Mouse (Mus musculus) macrophage (primary cell): Measurements from ENCODE around the gene Smarcd2. TPM values are rescaled to one million over a fixed set of nuclear protein-coding genes. Genes with fewer than 3 reads are reported as not detected.

ENCODE experiments used
- H3K27ac ChIP-seq: fragments of 350-480 bp; formaldehyde crosslinking; 2 replicates; pipeline ENCODE4 v1.9.0; 2021
- H3K36me3 ChIP-seq: fragments of 350-480 bp; formaldehyde crosslinking; 2 replicates; pipeline ENCODE4 v1.9.0; 2021; ENCODE audit errors: inconsistent target
- H3K4me3 ChIP-seq: fragments of 350-480 bp; formaldehyde crosslinking; 2 replicates; pipeline ENCODE4 v1.9.0; 2021; ENCODE audit errors: inconsistent target
- H3K79me2 ChIP-seq: fragments of 350-480 bp; formaldehyde crosslinking; 2 replicates; pipeline ENCODE4 v1.9.0; 2021; ENCODE audit errors: inconsistent target
- WGBS: methylation state at CpG from one replicate; pipeline ENCODE4 v1.1.7; 2026; ENCODE audit warnings: inconsistent platforms; ENCODE audit not compliant: missing documents; 5-methylcytosine and 5-hydroxymethylcytosine counted together
- polyA plus RNA-seq: library from polyadenylated mRNA; stranded (reverse); fragments of 250-400 nt; gene quantifications from 3 replicates; pipeline ENCODE4 v1.2.4, GENCODE M21; 2018; ENCODE audit warnings: inconsistent platforms

Gene Smarcd2
- polyA plus RNA-seq, 1 experiment from 2014 or later, result 59.1 TPM

- peaks cover 36% of the 10 kb centered on the region for H3K36me3 ChIP-seq
- H3K4me3 ChIP-seq, result no peak overlapping the region
- H3K27ac ChIP-seq, result no peak overlapping the region
- 55% methylated on average over 3 of the region's 3 CpGs for WGBS
- peaks cover 55% of the 10 kb centered on the region for H3K79me2 ChIP-seq
These were observed 3.7 kb downstream of the Smarcd2 start for GRCm38 (mm10) chr11:106269060-106269431.

- peaks cover 55% of the 10 kb centered on the region for H3K79me2 ChIP-seq
- H3K4me3 ChIP-seq, result no peak overlapping the region
- WGBS, result 54% methylated on average over 8 of the region's 8 CpGs
- peaks cover 41% of the 10 kb centered on the region for H3K36me3 ChIP-seq
- no peak overlapping the region for H3K27ac ChIP-seq
These were observed 4.3 kb downstream of the Smarcd2 start for GRCm38 (mm10) chr11:106268326-106269059.

DNA sequence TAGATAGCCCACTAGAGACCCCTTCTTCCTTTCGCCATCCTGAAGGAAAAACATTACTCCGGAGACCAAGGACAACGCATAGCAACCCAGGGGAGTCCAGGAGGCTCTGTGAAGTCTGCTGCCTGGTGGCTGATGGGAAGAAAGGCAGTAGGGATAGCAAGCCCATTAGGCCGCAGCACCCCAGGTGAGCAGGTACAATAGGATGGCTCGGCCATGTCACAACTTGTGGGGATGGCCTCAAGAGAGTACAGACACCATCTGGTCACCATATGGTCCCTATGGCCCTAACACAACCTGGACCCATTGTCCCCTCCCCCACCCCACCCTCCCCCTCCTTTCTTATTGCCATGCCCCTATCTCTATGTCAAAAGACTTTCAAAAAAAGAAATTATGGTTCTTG, 4.9 kb downstream of the Smarcd2 start:
- H3K79me2 ChIP-seq, result peaks cover 55% of the 10 kb centered on the region
- no peak overlapping the region for H3K27ac ChIP-seq
- peaks cover 47% of the 10 kb centered on the region for H3K36me3 ChIP-seq
- H3K4me3 ChIP-seq, result no peak overlapping the region
- WGBS, result 93% methylated on average over 5 of the region's 5 CpGs

DNA sequence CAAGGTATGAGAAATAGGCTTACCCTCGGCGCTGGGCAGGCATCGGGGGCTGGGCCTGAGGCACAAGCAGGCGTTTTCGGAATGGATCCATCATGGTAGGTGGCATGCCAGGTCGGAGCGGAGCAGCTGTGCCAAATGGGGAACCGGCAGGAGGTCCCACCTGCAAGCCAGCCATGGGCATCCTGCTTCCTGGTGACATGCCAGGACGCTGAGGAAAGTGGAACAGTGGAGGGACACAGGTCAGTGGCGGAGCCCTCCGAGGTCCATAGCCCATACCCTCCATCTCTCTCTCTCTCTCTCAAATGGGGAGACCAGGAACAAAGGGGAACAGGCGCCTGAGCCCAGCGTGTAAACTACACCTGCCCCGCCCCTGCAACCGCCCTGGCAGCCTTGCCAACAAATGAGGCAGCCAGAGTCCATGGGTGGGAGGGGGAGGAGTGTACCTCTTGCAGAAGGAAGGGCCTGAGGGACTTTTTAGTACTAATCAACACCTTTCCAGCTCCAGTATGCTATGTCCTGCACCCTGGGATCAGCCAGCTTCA, 5.4 kb downstream of the Smarcd2 start:
- Histone ChIP-seq H3K4me3 (no peak overlapping the region), H3K36me3 (peaks cover 52% of the 10 kb centered on the region), H3K27ac (no peak overlapping the region), H3K79me2 (peaks cover 55% of the 10 kb centered on the region)
- 86% methylated on average over 15 of the region's 15 CpGs for WGBS

- Histone ChIP-seq H3K4me3 (no peak overlapping the region), H3K36me3 (peaks cover 62% of the 10 kb centered on the region), H3K79me2 (peaks cover 47% of the 10 kb centered on the region), H3K27ac (no peak overlapping the region)
- 97% methylated on average over 10 of the region's 10 CpGs for WGBS
These were observed 6.3 kb downstream of the Smarcd2 start for GRCm38 (mm10) chr11:106266431-106266830.

- Histone ChIP-seq H3K4me3 (no peak overlapping the region), H3K36me3 (peaks cover 68% of the 10 kb centered on the region), H3K27ac (no peak overlapping the region), H3K79me2 (peaks cover 41% of the 10 kb centered on the region)
- WGBS, result 63% methylated on average over 4 of the region's 4 CpGs
These were observed 7.2 kb downstream of the Smarcd2 start for GRCm38 (mm10) chr11:106265570-106265969.

DNA sequence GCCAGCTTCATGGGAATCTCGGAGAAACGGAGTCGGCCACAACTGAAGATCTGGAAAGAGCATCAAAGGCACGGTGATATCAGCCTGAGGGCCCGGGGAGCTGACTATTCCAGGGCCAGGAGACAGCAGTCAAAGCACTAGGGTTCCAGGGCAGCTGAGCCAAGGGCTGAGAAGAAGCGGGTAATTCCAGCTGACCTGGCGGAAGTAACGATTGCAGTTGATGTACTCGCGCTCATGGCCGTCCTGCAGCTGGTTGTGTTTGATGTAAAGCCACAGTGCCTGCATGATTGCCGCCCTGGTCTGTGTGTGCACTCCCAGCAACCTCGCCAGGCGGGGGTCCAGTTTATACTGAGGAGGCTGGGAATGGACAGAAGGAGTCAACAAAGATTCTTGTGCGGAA, 7.8 kb downstream of the Smarcd2 start:
- 95% methylated on average over 15 of the region's 15 CpGs for whole genome bisulfite sequencing
- Histone ChIP-seq H3K36me3 (peaks cover 70% of the 10 kb centered on the region), H3K27ac (no peak overlapping the region), H3K79me2 (peaks cover 38% of the 10 kb centered on the region), H3K4me3 (no peak overlapping the region)

DNA sequence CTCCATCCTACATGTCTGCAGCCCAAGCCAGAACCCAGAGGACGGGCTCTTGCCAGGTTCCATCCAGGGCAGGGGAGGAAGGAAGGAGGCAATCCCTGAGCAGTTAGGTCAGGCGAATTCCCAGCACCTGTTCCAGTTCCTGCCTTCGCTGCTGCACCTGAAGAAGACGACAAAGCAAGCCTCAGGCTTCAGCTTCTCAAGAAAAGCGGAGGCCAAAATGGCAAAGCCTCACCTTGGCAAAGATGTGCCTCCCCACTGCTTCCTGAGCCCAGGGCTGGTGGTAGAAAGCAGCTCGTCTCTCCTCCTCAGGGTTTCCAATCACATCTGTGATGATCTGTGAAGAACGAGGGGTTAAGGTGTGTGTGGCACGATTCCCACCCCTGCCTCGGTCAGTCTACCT, 8.8 kb downstream of the Smarcd2 start:
- peaks cover 36% of the 10 kb centered on the region for H3K79me2 ChIP-seq
- no peak overlapping the region for H3K4me3 ChIP-seq
- H3K36me3 ChIP-seq, result peaks cover 75% of the 10 kb centered on the region
- no peak overlapping the region for H3K27ac ChIP-seq
- 98% methylated on average over 9 of the region's 9 CpGs for WGBS

DNA sequence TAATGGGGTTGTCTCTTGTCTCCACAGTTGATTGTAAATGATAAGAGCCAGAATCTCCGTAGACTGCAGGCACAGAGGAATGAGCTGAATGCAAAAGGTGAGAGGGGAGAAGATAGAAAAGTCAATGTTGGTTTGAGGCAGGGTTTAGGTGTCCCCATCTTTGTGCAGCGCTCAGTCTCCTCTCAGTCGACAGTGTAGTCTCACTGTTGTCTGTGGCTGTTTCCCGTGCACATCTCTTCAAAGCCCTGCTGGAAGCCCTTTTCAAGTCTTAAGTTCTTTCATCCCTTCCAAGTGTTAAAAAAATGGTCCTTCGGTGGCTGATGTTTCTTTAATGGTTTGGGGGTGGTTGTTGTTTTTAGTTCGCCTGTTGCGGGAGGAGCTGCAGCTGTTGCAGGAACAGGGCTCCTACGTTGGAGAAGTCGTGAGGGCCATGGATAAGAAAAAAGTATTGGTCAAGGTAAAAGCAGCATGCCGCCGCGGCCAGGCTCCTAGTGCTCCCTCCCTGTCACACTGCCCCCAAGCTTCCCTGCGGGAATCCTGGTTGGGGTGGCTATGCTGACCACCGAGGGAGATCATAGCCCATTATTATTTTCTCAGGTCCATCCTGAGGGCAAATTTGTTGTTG, 11.8 kb downstream of the Smarcd2 start:
- Histone ChIP-seq H3K4me3 (no peak overlapping the region), H3K27ac (no peak overlapping the region), H3K36me3 (peaks cover 64% of the 10 kb centered on the region), H3K79me2 (peaks cover 44% of the 10 kb centered on the region)
- WGBS, result 93% methylated on average over 14 of the region's 14 CpGs

GRCm38 (mm10) chr11:106256775-106257174, 16.0 kb downstream of the Smarcd2 start:
- Histone ChIP-seq H3K79me2 (peaks cover 61% of the 10 kb centered on the region), H3K27ac (peak overlapping the region; percentile 82), H3K4me3 (peak overlapping the region; percentile 95), H3K36me3 (peaks cover 38% of the 10 kb centered on the region)
- WGBS, result 70% methylated on average over 5 of the region's 5 CpGs

DNA sequence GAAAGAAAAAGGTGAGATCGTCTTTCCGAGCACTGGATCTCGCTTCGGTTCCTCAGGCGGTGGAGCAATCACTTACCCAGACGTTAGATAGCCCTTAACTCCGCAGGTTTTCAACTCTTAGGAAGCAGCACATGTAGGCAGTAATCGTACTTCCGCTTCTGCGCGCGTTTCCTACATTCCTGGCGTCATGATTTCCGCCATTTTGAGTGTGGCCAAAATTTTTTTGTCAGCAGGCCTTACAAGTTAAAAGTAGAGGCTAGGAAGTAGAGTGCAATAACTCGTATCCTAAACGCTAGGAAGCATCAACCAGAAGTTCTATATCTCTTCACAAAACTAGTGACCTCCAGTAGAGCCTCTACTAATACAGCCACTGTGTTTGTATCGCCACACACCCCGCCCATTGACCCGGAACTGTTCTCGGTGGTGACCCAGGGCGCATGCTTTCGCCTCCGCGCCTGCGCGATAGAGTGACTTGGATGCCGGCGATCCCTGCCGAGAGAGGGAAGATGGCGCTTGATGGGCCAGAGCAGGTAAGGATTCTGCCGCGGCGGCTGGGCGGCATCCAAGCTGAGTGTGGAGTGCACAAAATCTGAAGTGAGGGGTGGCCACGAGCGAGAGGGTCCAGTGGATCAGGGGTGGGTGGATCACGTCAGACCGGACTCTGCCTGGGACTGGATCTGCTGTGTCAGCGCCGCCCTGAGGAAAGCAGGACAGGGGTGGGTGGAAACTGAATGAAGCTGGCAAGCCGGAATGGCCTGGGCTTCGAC, 16.9 kb downstream of the Smarcd2 start, which contains the start of the genes Ftsj3 and Psmc5:
Gene Ftsj3 (minus strand): TSS at position 395 of the 767 bp plus-strand sequence.
Gene Psmc5 (plus strand): TSS at position 470 of the 767 bp plus-strand sequence.
- Histone ChIP-seq H3K36me3 (peaks cover 38% of the 10 kb centered on the region; the same call in 1 of the 2 replicates), H3K79me2 (peaks cover 61% of the 10 kb centered on the region), H3K27ac (peak within 1 kb of the TSS; percentile 82), H3K4me3 (peak within 1 kb of the TSS; percentile 95)
- under 1% methylated on average over 42 of the region's 42 CpGs for WGBS

GRCm38 (mm10) chr11:106255174-106255573, 17.6 kb downstream of the Smarcd2 start:
- WGBS, result 2% methylated on average over 20 of the region's 22 CpGs
- H3K27ac ChIP-seq, result peak overlapping the region; percentile 82
- H3K79me2 ChIP-seq, result peaks cover 55% of the 10 kb centered on the region
- H3K36me3 ChIP-seq, result peaks cover 40% of the 10 kb centered on the region
- H3K4me3 ChIP-seq, result peak overlapping the region; percentile 95

DNA sequence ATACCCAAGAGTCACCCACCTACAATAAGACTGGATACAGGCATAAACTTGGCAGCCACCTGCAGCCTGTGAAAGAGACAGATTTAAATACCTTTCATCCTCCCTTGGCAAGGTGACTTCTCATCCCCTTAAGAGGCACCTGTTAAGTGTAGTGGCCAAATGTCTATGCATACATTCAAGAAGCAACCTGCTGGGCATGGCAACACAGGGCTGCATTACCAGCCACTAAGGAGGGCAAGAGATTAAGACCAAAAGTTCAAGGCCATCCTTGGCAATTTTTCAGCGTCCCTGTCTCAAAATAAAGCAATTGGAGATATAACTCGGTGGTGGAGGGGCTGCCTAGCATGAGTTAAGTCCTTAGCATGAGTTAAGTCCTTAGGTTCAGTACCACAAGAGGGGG, 18.0 kb downstream of the Smarcd2 start:
- WGBS, result 28% methylated on average over 2 of the region's 2 CpGs
- H3K4me3 ChIP-seq, result peak overlapping the region; percentile 95
- peaks cover 44% of the 10 kb centered on the region for H3K36me3 ChIP-seq

GRCm38 (mm10) chr11:106249326-106249725, 23.4 kb downstream of the Smarcd2 start:
- peaks cover 11% of the 10 kb centered on the region for H3K79me2 ChIP-seq
- H3K36me3 ChIP-seq, result peaks cover 86% of the 10 kb centered on the region

More for the DNA sequence above, 18.0 kb downstream of the Smarcd2 start:
- Histone ChIP-seq H3K27ac (peak overlapping the region; percentile 82), H3K79me2 (peaks cover 55% of the 10 kb centered on the region)

More at GRCm38 (mm10) chr11:106249326-106249725, 23.4 kb downstream of the Smarcd2 start:
- Histone ChIP-seq H3K4me3 (no peak overlapping the region), H3K27ac (no peak overlapping the region)
- 90% methylated on average over 7 of the region's 7 CpGs for WGBS
